Mouse (Mus musculus): Measurements from ENCODE around the gene Zfp61.
A peak's percentile ranks its signal among the peaks of the same experiment; 100 is the strongest.

Gene Zfp61

GRCm38 (mm10) chr7:24260000-24260312 lies 41.1 kb downstream of the Zfp61 start:
- DNase-seq (ENCODE audit: low spot score): no peak

GRCm38 (mm10) chr7:24259306-24259999 lies 41.6 kb downstream of the Zfp61 start:
- DNase-seq (ENCODE audit: low spot score): no peak

- DNase-seq (ENCODE audit: low spot score): peak; percentile 73
Measured at GRCm38 (mm10) chr7:24254633-24255474, 46.2 kb downstream of the Zfp61 start, which contains the start of gene Zfp108. TSS of gene Zfp108 (plus strand) at chr7:24254794.

GRCm38 (mm10) chr7:24253779-24254615 lies 47.0 kb downstream of the Zfp61 start:
- DNase-seq (ENCODE audit: low spot score): peak; percentile 8

Data from yolk sac, embryonic 10.5 days (tissue).